Mouse (Mus musculus): ENCODE results near the gene Thrsp.

Gene Thrsp

GRCm38 (mm10) chr7:97391293-97392078 is 26.0 kb downstream of the Thrsp start:
- Histone ChIP-seq H3K36me3 (ENCODE audit: insufficient read depth, low read length) (peaks cover 43% of the 10 kb centered on the region), H3K9me3 (ENCODE audit: low read length) (no peaks in the 10 kb centered on the region), H3K27me3 (ENCODE audit: insufficient read depth, low read length) (no peaks in the 10 kb centered on the region), H3K4me1 (replicated peaks; ENCODE audit: low read depth, low read length) (no peaks in the 10 kb centered on the region), H3K4me3 (replicated peaks; ENCODE audit: low read length) (no peak overlapping the region)
- TF ChIP-seq POU5F1 (IDR thresholded peaks at IDR 0.05; ENCODE audit: borderline replicate concordance, low read length) (no peak), NANOG (IDR thresholded peaks at IDR 0.05; ENCODE audit: borderline replicate concordance, low read length) (no peak), CTCF (conservative IDR thresholded peaks at IDR 0.05; ENCODE audit: low read length) (no peak)

- Histone ChIP-seq H3K36me3 (ENCODE audit: insufficient read depth, low read length) (peaks cover 67% of the 10 kb centered on the region), H3K4me1 (replicated peaks; ENCODE audit: low read depth, low read length) (no peaks in the 10 kb centered on the region), H3K27me3 (ENCODE audit: insufficient read depth, low read length) (no peaks in the 10 kb centered on the region), H3K9me3 (ENCODE audit: low read length) (no peaks in the 10 kb centered on the region), H3K4me3 (replicated peaks; ENCODE audit: low read length) (no peak overlapping the region)
- no peak for TF ChIP-seq NANOG (IDR thresholded peaks at IDR 0.05; ENCODE audit: borderline replicate concordance, low read length)
- no peak for TF ChIP-seq POU5F1 (IDR thresholded peaks at IDR 0.05; ENCODE audit: borderline replicate concordance, low read length)
- TF ChIP-seq CTCF (conservative IDR thresholded peaks at IDR 0.05; ENCODE audit: low read length): no peak
Observed at GRCm38 (mm10) chr7:97388541-97388940, 29.0 kb downstream of the Thrsp start.

- Histone ChIP-seq H3K36me3 (ENCODE audit: insufficient read depth, low read length) (peaks cover 76% of the 10 kb centered on the region), H3K9me3 (ENCODE audit: low read length) (no peaks in the 10 kb centered on the region), H3K27me3 (ENCODE audit: insufficient read depth, low read length) (no peaks in the 10 kb centered on the region), H3K4me3 (replicated peaks; ENCODE audit: low read length) (no peak overlapping the region), H3K4me1 (replicated peaks; ENCODE audit: low read depth, low read length) (no peaks in the 10 kb centered on the region)
- TF ChIP-seq CTCF (conservative IDR thresholded peaks at IDR 0.05; ENCODE audit: low read length) (no peak), POU5F1 (IDR thresholded peaks at IDR 0.05; ENCODE audit: borderline replicate concordance, low read length) (no peak), NANOG (IDR thresholded peaks at IDR 0.05; ENCODE audit: borderline replicate concordance, low read length) (no peak)
Observed at GRCm38 (mm10) chr7:97387561-97388147, 29.9 kb downstream of the Thrsp start.

GRCm38 (mm10) chr7:97386806-97387370 is 30.6 kb downstream of the Thrsp start:
- Histone ChIP-seq H3K36me3 (ENCODE audit: insufficient read depth, low read length) (peaks cover 76% of the 10 kb centered on the region), H3K9me3 (ENCODE audit: low read length) (no peaks in the 10 kb centered on the region), H3K4me1 (replicated peaks; ENCODE audit: low read depth, low read length) (no peaks in the 10 kb centered on the region), H3K4me3 (replicated peaks; ENCODE audit: low read length) (no peak overlapping the region), H3K27me3 (ENCODE audit: insufficient read depth, low read length) (no peaks in the 10 kb centered on the region)
- TF ChIP-seq POU5F1 (IDR thresholded peaks at IDR 0.05; ENCODE audit: borderline replicate concordance, low read length) (no peak), CTCF (conservative IDR thresholded peaks at IDR 0.05; ENCODE audit: low read length) (no peak), NANOG (IDR thresholded peaks at IDR 0.05; ENCODE audit: borderline replicate concordance, low read length) (no peak)

- Histone ChIP-seq H3K4me3 (replicated peaks; ENCODE audit: low read length) (no peak overlapping the region), H3K4me1 (replicated peaks; ENCODE audit: low read depth, low read length) (no peaks in the 10 kb centered on the region), H3K9me3 (ENCODE audit: low read length) (no peaks in the 10 kb centered on the region), H3K27me3 (ENCODE audit: insufficient read depth, low read length) (no peaks in the 10 kb centered on the region), H3K36me3 (ENCODE audit: insufficient read depth, low read length) (peaks cover 76% of the 10 kb centered on the region)
- TF ChIP-seq NANOG (IDR thresholded peaks at IDR 0.05; ENCODE audit: borderline replicate concordance, low read length): no peak
- no peak for TF ChIP-seq POU5F1 (IDR thresholded peaks at IDR 0.05; ENCODE audit: borderline replicate concordance, low read length)
- no peak for TF ChIP-seq CTCF (conservative IDR thresholded peaks at IDR 0.05; ENCODE audit: low read length)
Observed at GRCm38 (mm10) chr7:97386106-97386805, 31.3 kb downstream of the Thrsp start.

- TF ChIP-seq POU5F1 (IDR thresholded peaks at IDR 0.05; ENCODE audit: borderline replicate concordance, low read length): no peak
- peaks cover 73% of the 10 kb centered on the region for H3K36me3 ChIP-seq (ENCODE audit: insufficient read depth, low read length)
- H3K9me3 ChIP-seq (ENCODE audit: low read length): no peaks in the 10 kb centered on the region
- no peak overlapping the region for H3K4me3 ChIP-seq (replicated peaks; ENCODE audit: low read length)
- no peaks in the 10 kb centered on the region for H3K27me3 ChIP-seq (ENCODE audit: insufficient read depth, low read length)
- no peaks in the 10 kb centered on the region for H3K4me1 ChIP-seq (replicated peaks; ENCODE audit: low read depth, low read length)
Observed at GRCm38 (mm10) chr7:97383496-97384132, 33.9 kb downstream of the Thrsp start.

- Histone ChIP-seq H3K4me1 (replicated peaks; ENCODE audit: low read depth, low read length) (no peaks in the 10 kb centered on the region), H3K27me3 (ENCODE audit: insufficient read depth, low read length) (no peaks in the 10 kb centered on the region), H3K36me3 (ENCODE audit: insufficient read depth, low read length) (peaks cover 72% of the 10 kb centered on the region), H3K4me3 (replicated peaks; ENCODE audit: low read length) (no peak overlapping the region), H3K9me3 (ENCODE audit: low read length) (no peaks in the 10 kb centered on the region)
- TF ChIP-seq CTCF (conservative IDR thresholded peaks at IDR 0.05; ENCODE audit: low read length): no peak
- no peak for TF ChIP-seq POU5F1 (IDR thresholded peaks at IDR 0.05; ENCODE audit: borderline replicate concordance, low read length)
- no peak for TF ChIP-seq NANOG (IDR thresholded peaks at IDR 0.05; ENCODE audit: borderline replicate concordance, low read length)
Observed at GRCm38 (mm10) chr7:97382661-97383060, 34.9 kb downstream of the Thrsp start.

Data from E14TG2a.4 (cell line).